Mouse (Mus musculus) midbrain, embryonic 11.5 days (tissue): ENCODE measurements at regions not wholly inside any gene's neighbourhood (a gene's known extent, or its start where the extent isn't known, plus 50 kb on each side); places are given as distances from the start of the nearest gene placed in this dataset.

Source experiments
- ATAC-seq: fragments of 200-750 bp; cut with Nextera tagmentation; 2 replicates; pipeline ENCODE4 v1.8.0; 2017; ENCODE audit warnings: moderate TSS enrichment, moderate library complexity; ENCODE audit not compliant: low FRiP score
- DNase-seq: peaks from one replicate; pipeline ENCODE4 v3.0.0; 2015; ENCODE audit warnings: low spot score; ENCODE audit errors: missing footprints
- H3K27ac ChIP-seq: fragments of 300-500 bp; sonication (generic); 2 replicates; pipeline ENCODE4 v1.5.1; 2014; ENCODE audit warnings: low read depth, low read length
- H3K27me3 ChIP-seq: fragments of 300-500 bp; sonication (generic); 2 replicates; pipeline ENCODE4 v1.6.1; 2014; ENCODE audit warnings: mild to moderate bottlenecking, low read length, moderate library complexity, mixed read lengths; ENCODE audit not compliant: control insufficient read depth, insufficient read depth
- H3K36me3 ChIP-seq: fragments of 300-500 bp; sonication (generic); 2 replicates; pipeline ENCODE4 v1.6.1; 2014; ENCODE audit warnings: mild to moderate bottlenecking, low read length, moderate library complexity, mixed read lengths; ENCODE audit not compliant: control insufficient read depth, insufficient read depth
- H3K4me1 ChIP-seq: fragments of 300-500 bp; sonication (generic); 2 replicates; pipeline ENCODE4 v1.6.1; 2014; ENCODE audit warnings: low read length; ENCODE audit not compliant: control insufficient read depth, insufficient read depth
- H3K4me2 ChIP-seq: fragments of 300-500 bp; sonication (generic); 2 replicates; pipeline ENCODE4 v1.6.1; 2014; ENCODE audit warnings: mild to moderate bottlenecking, moderate library complexity
- H3K4me3 ChIP-seq: fragments of 300-500 bp; sonication (generic); 2 replicates; pipeline ENCODE4 v1.5.1; 2014; ENCODE audit warnings: low read depth, low read length
- H3K9ac ChIP-seq: fragments of 300-500 bp; sonication (generic); 2 replicates; pipeline ENCODE4 v1.6.1; 2014; ENCODE audit warnings: low read length
- H3K9me3 ChIP-seq: fragments of 300-500 bp; sonication (generic); 2 replicates; pipeline ENCODE4 v1.6.1; 2016; ENCODE audit warnings: low read length; ENCODE audit not compliant: control insufficient read depth
- WGBS: fragments of 180-500 bp; shearing (Covaris S2); extraction: QIAGEN DNeasy Blood & Tissue Kit; methylation state at CpG from one replicate; pipeline ENCODE4 v1.1.7; 2014; 5-methylcytosine and 5-hydroxymethylcytosine counted together

DNA sequence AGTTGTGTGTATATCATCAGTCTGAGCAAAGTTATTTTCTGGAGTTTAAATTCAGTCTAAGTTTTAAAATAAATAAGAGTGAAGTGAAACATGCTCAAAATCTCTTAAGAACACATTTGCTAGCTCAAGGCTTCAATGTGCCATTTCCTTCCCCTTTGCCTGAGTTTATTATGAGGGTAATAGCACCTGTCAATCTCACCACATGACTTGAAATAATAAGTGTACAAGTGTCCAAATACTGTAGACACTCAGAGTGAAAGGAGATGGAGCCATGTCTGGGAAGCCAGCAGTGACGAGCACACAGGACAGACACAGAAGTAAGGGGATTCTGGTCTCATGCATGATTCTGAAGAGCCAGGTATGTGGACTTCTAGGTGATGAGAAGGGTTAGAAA lies 72.2 kb upstream of the Oprm1 start:
- H3K4me1 ChIP-seq: no peaks in the 10 kb centered on the region
- H3K4me3 ChIP-seq: no peak overlapping the region
- no peaks in the 10 kb centered on the region for H3K36me3 ChIP-seq
- DNase-seq (no peak), ATAC-seq (no peak)
- H3K9ac ChIP-seq: no peak overlapping the region
- H3K27ac ChIP-seq: no peak overlapping the region
- H3K27me3 ChIP-seq: no peaks in the 10 kb centered on the region
- no peaks in the 10 kb centered on the region for H3K9me3 ChIP-seq
- no peak overlapping the region for H3K4me2 ChIP-seq
- 89% methylated on average over 1 of the region's 1 CpGs for WGBS
